Mouse (Mus musculus) stomach, embryonic 15.5 days (tissue): ENCODE results near the gene Sirpb1b. TPM values are rescaled to one million over a fixed set of nuclear protein-coding genes. Genes with fewer than 3 reads are reported as not detected.

Source experiments
- polyA plus RNA-seq: library from polyadenylated mRNA; unstranded; fragments of >200 nt; fragmentation: Nextera tagmentation; extraction: Ambion mirVana; gene quantifications from 2 replicates; pipeline ENCODE4 v1.2.1, GENCODE M21; 2015

Sirpb1b gene
- polyA plus RNA-seq, 1 experiment from 2014 or later: 0.48 TPM

Other genes with a start within 250 kb of the Sirpb1b start
- gene Gm9733, start 242.8 kb downstream of the Sirpb1b start, polyA plus RNA-seq: 0.46 and 0.53 TPM in 2 replicates
- 0.13 and 0.17 TPM in 2 replicates for gene Sirpb1a, start 148.5 kb downstream of the Sirpb1b start, polyA plus RNA-seq